Mouse (Mus musculus) CH12.LX (cell line): ENCODE measurements at regions not wholly inside any gene's neighbourhood (a gene's known extent, or its start where the extent isn't known, plus 50 kb on each side); places are given as distances from the start of the nearest gene placed in this dataset.

ENCODE experiments used
- DNase-seq: peaks from one replicate; pipeline ENCODE4 v3.0.0-alpha.2; 2013; ENCODE audit errors: extremely low read depth
- H3K27ac ChIP-seq: 2 replicates; pipeline ENCODE4 v1.5.1; 2012; ENCODE audit warnings: low read depth, mild to moderate bottlenecking, control low read depth, moderate library complexity; ENCODE audit not compliant: insufficient read depth
- H3K27me3 ChIP-seq: replicated peaks from 2 replicates; pipeline ENCODE3; 2012; ENCODE audit warnings: inconsistent platforms
- H3K36me3 ChIP-seq, 2 experiments: replicated peaks in 1 of 2; 2 replicates each; pipeline versions ENCODE3 to v1.6.1; 2012; ENCODE audit warnings: inconsistent platforms in 1 of 2, low read length in 1 of 2, mild to moderate bottlenecking in 1 of 2, mixed read lengths in 1 of 2, moderate library complexity in 1 of 2; ENCODE audit not compliant: control insufficient read depth in 1 of 2, insufficient read depth in 1 of 2
- H3K4me1 ChIP-seq, 2 experiments: 2 replicates each; pipeline ENCODE4 v1.6.1; 2012; ENCODE audit warnings: inconsistent platforms in 1 of 2, moderate library complexity in 1 of 2; ENCODE audit not compliant: insufficient read depth in 2 of 2, control insufficient read depth in 1 of 2
- H3K4me2 ChIP-seq: 2 replicates; pipeline ENCODE4 v1.6.1; 2012; ENCODE audit warnings: low read depth, mild to moderate bottlenecking, control low read depth; ENCODE audit not compliant: poor library complexity, insufficient read depth, severe bottlenecking
- H3K4me3 ChIP-seq, 3 experiments: fragments of 150-350 bp in 1 of 3; sonication (generic) in 1 of 3; replicated peaks in 1 of 3; 2 replicates each; pipeline versions ENCODE3 to v1.5.1; 2011 to 2012; ENCODE audit warnings: low read depth in 2 of 3, low read length in 2 of 3, mild to moderate bottlenecking in 2 of 3, moderate library complexity in 2 of 3, control low read depth in 1 of 3, improper control_type of control experiment in 1 of 3, inconsistent platforms in 1 of 3, mixed read lengths in 1 of 3; ENCODE audit not compliant: poor library complexity in 1 of 3
- H3K79me2 ChIP-seq: replicated peaks from 2 replicates; pipeline ENCODE4 v1.6.1; 2012; ENCODE audit warnings: mild to moderate bottlenecking, moderate library complexity; ENCODE audit not compliant: control insufficient read depth, poor library complexity, insufficient read depth, severe bottlenecking; ENCODE audit errors: extremely low read depth
- H3K9ac ChIP-seq: 2 replicates; pipeline ENCODE4 v1.6.1; 2012; ENCODE audit warnings: low read depth, mild to moderate bottlenecking, control low read depth, moderate library complexity; ENCODE audit not compliant: insufficient read depth
- H3K9me3 ChIP-seq: replicated peaks from 2 replicates; pipeline ENCODE3; 2012; ENCODE audit warnings: low read length, inconsistent platforms, mixed read lengths
- CTCF ChIP-seq, 2 experiments: IDR thresholded peaks in 1 of 2; conservative IDR thresholded peaks in 1 of 2; 2 replicates each; pipeline ENCODE4 v1.5.1; 2011 to 2012; ENCODE audit warnings: low read depth in 2 of 2, low read length in 2 of 2, improper control_type of control experiment in 1 of 2, inconsistent platforms in 1 of 2, mild to moderate bottlenecking in 1 of 2, moderate library complexity in 1 of 2
- E2F4 ChIP-seq: IDR thresholded peaks from 2 replicates; pipeline ENCODE4 v1.6.1; 2011; ENCODE audit warnings: low read depth, low read length, improper control_type of control experiment; ENCODE audit not compliant: insufficient replicate concordance
- ELF1 ChIP-seq: IDR thresholded peaks from 2 replicates; pipeline ENCODE4 v1.6.1; 2014; ENCODE audit warnings: low read depth, mild to moderate bottlenecking, inconsistent platforms, low read length, improper control_type of control experiment
- ETS1 ChIP-seq: conservative IDR thresholded peaks from 2 replicates; pipeline ENCODE4 v1.6.1; 2012; ENCODE audit warnings: low read depth, mild to moderate bottlenecking, inconsistent platforms, low read length, improper control_type of control experiment, moderate library complexity
- GABPA ChIP-seq: IDR thresholded peaks from 2 replicates; pipeline ENCODE4 v1.6.1; 2012; ENCODE audit warnings: low read depth, low read length, improper control_type of control experiment, inconsistent platforms; ENCODE audit not compliant: insufficient replicate concordance
- IRF4 ChIP-seq: IDR thresholded peaks from 2 replicates; pipeline ENCODE4 v1.6.1; 2014; ENCODE audit warnings: low read depth, mild to moderate bottlenecking, inconsistent platforms, low read length, improper control_type of control experiment
- JUND ChIP-seq: conservative IDR thresholded peaks from 2 replicates; pipeline ENCODE4 v1.6.1; 2011; ENCODE audit warnings: low read depth, low read length, improper control_type of control experiment
- MAZ ChIP-seq: IDR thresholded peaks from 2 replicates; pipeline ENCODE4 v1.6.1; 2012; ENCODE audit warnings: low read depth, mild to moderate bottlenecking, inconsistent platforms, low read length, improper control_type of control experiment, moderate library complexity
- MXI1 ChIP-seq: IDR thresholded peaks from 2 replicates; pipeline ENCODE4 v1.6.1; 2011; ENCODE audit warnings: mild to moderate bottlenecking, low read depth, low read length, improper control_type of control experiment
- POLR2AphosphoS2 ChIP-seq: IDR thresholded peaks from 2 replicates; pipeline ENCODE4 v1.6.1; 2011; ENCODE audit warnings: low read depth, low read length, improper control_type of control experiment
- SIN3A ChIP-seq: IDR thresholded peaks from 2 replicates; pipeline ENCODE4 v1.6.1; 2012; ENCODE audit warnings: low read length, improper control_type of control experiment, inconsistent platforms
- SMC3 ChIP-seq: IDR thresholded peaks from 2 replicates; pipeline ENCODE4 v1.6.1; 2011; ENCODE audit warnings: low read depth, low read length, improper control_type of control experiment
- UBTF ChIP-seq: IDR thresholded peaks from 2 replicates; pipeline ENCODE4 v1.6.1; 2012; ENCODE audit warnings: low read depth, mild to moderate bottlenecking, inconsistent platforms, low read length, improper control_type of control experiment, moderate library complexity
- USF2 ChIP-seq: conservative IDR thresholded peaks from 2 replicates; pipeline ENCODE4 v1.6.1; 2011; ENCODE audit warnings: low read depth, low read length, improper control_type of control experiment
- ZMIZ1 ChIP-seq: IDR thresholded peaks from 2 replicates; pipeline ENCODE4 v1.6.1; 2012; ENCODE audit warnings: low read depth, mild to moderate bottlenecking, inconsistent platforms, low read length, improper control_type of control experiment
- dilution Hi-C: fragments of 300-500 bp; cut with MboI; formaldehyde crosslinking; loops from 2 replicates; pipeline ENCODE4 v1.14.3; 2020; ENCODE audit warnings: low sequenced_read_pairs; ENCODE audit not compliant: extremely low pct_unique_long_range_greater_than_20kb, extremely low pct_ligation_motif_present
- in situ Hi-C: fragments of 300-500 bp; cut with MboI; formaldehyde crosslinking; loops from 3 replicates; pipeline ENCODE4 v1.14.3; 2019; ENCODE audit warnings: low sequenced_read_pairs, low pct_ligation_motif_present, low pct_unique_long_range_greater_than_20kb, mixed read lengths

GRCm38 (mm10) chr12:109398473-109398872 lies 54.1 kb upstream of the Dlk1 start:
- no peaks in the 10 kb centered on the region for H3K79me2 ChIP-seq
- H3K4me3 ChIP-seq, result no peak overlapping the region
- dilution Hi-C loops (no loop called here), in situ Hi-C loops (loop anchor here (25.0 kb wide), 1 partner anchor 336 kb away; the partner anchor contains the start of gene Begain)
- H3K4me1 ChIP-seq, result no peaks in the 10 kb centered on the region
- H3K9ac ChIP-seq, result no peak overlapping the region
- DNase-seq, result no peak
- H3K27me3 ChIP-seq, result no peaks in the 10 kb centered on the region
- no peak overlapping the region for H3K27ac ChIP-seq
- H3K36me3 ChIP-seq, result no peaks in the 10 kb centered on the region
- no peak for TF ChIP-seq USF2
- TF ChIP-seq UBTF, result no peak
- TF ChIP-seq SMC3, result no peak
- TF ChIP-seq CTCF (conservative IDR thresholded peaks at IDR 0.05 in 1 of 2, IDR thresholded peaks at IDR 0.05 in 1 of 2; ENCODE audit: low read depth in 2 of 2, low read length in 2 of 2), result no peak
- TF ChIP-seq ELF1, result no peak
- TF ChIP-seq IRF4, result no peak
- no peak for TF ChIP-seq MXI1
- no peak for TF ChIP-seq ETS1
- H3K9me3 ChIP-seq, result peaks cover 90% of the 10 kb centered on the region
- no peak overlapping the region for H3K4me2 ChIP-seq

- dilution Hi-C loops (no loop called here), in situ Hi-C loops (loop anchor here (25.0 kb wide), 1 partner anchor 337 kb away; the partner anchor contains the start of gene Begain)
- DNase-seq, result no peak
- Histone ChIP-seq H3K9ac (no peak overlapping the region), H3K4me3 (no peak overlapping the region), H3K36me3 (no peaks in the 10 kb centered on the region), H3K27me3 (no peaks in the 10 kb centered on the region), H3K4me2 (no peak overlapping the region), H3K27ac (no peak overlapping the region), H3K79me2 (no peaks in the 10 kb centered on the region), H3K9me3 (peaks cover 90% of the 10 kb centered on the region), H3K4me1 (no peaks in the 10 kb centered on the region)
- TF ChIP-seq ZMIZ1, result no peak
- TF ChIP-seq POLR2AphosphoS2, result no peak
- TF ChIP-seq E2F4, result no peak
- no peak for TF ChIP-seq MAZ
- TF ChIP-seq JUND, result no peak
- TF ChIP-seq USF2, result no peak
- TF ChIP-seq UBTF, result no peak
- TF ChIP-seq MXI1, result no peak
These were observed 53.7 kb upstream of the Dlk1 start for GRCm38 (mm10) chr12:109398951-109399350.

- peaks cover 90% of the 10 kb centered on the region for H3K9me3 ChIP-seq
- no peak for TF ChIP-seq MXI1
- TF ChIP-seq SIN3A, result no peak
- TF ChIP-seq GABPA, result no peak
- dilution Hi-C loops (no loop called here), in situ Hi-C loops (loop anchor here (25.0 kb wide), 1 partner anchor 337 kb away; the partner anchor contains the start of gene Begain)
- H3K4me2 ChIP-seq, result no peak overlapping the region
- no peak overlapping the region for H3K9ac ChIP-seq
- no peaks in the 10 kb centered on the region for H3K27me3 ChIP-seq
- H3K27ac ChIP-seq, result no peak overlapping the region
- H3K4me3 ChIP-seq, result no peak overlapping the region
- no peaks in the 10 kb centered on the region for H3K36me3 ChIP-seq
- H3K79me2 ChIP-seq, result no peaks in the 10 kb centered on the region
- no peak for DNase-seq
- no peaks in the 10 kb centered on the region for H3K4me1 ChIP-seq
These were observed 53.0 kb upstream of the Dlk1 start for GRCm38 (mm10) chr12:109399591-109399990.
